Comparison of ENCODE assay signal across 10 mouse cellular contexts in the genomic region with DNA sequence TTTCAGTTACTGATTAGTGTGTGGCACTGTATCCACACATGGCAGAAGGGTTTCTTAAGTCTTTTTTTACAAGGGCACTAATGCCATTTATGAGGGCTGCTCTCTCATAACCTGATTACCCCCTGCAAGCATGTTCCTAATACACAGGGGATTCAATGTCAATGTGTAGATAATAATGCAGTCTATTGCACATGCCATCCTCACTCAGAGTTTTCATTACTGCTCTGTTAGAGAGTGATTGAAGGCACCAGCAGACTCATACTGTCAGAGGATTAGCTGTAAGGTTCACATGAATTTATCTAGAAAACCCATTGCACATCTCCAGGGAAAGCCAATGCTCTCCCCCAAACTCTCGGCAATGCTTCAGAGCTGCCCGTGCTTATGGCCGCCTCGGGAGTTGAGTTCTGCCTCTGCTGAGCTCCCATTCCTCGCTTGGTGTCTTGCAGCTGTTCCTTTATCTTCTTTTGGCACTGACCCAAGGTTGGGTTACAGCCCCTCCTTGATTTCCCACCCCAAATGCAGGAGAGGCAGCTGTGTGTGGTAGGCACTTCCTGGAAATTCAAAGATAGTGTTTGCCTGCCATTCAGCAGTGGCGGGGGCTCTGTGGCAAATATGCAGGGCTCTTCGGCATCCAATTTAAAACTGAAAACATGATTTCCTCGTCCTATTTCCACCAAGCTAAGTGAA. TPM values are rescaled to one million over a fixed set of nuclear protein-coding genes. Genes with fewer than 3 reads are reported as not detected.
A peak's percentile ranks its signal among the peaks of the same experiment; 100 is the strongest.
DNase-seq lines count a peak whose midpoint lies in the region; ATAC-seq and TF ChIP-seq lines count a peak whose summit lies in the region.
"Had no signal": no experiment of that assay in that cellular context is flagged by ENCODE, and none has a peak within 500 bp of the region (broad histone marks: within the 10 kb centered on the region; RNA-seq: fewer than 3 reads in every experiment).

No protein-coding gene starts in this region.

- no peaks in the 10 kb centered on the region for H3K9me3 ChIP-seq in heart, embryonic 12.5 days (replicated peaks)
- H3K9me3 ChIP-seq in CH12.LX (replicated peaks; ENCODE audit: low read length), result no peaks in the 10 kb centered on the region
- H3K9me3 ChIP-seq in forebrain, embryonic 15.5 days, result no peaks in the 10 kb centered on the region
- H3K9me3 ChIP-seq in liver, embryonic 12.5 days (replicated peaks), result no peaks in the 10 kb centered on the region

- TF ChIP-seq POLR2A in CH12.LX (IDR thresholded peaks at IDR 0.05; ENCODE audit: low read depth, low read length), result no peak

- TF ChIP-seq RAD21 in CH12.LX (IDR thresholded peaks at IDR 0.05; ENCODE audit: low read depth, low read length), result no peak

- no peaks in the 10 kb centered on the region for H3K27me3 ChIP-seq in heart, embryonic 12.5 days (replicated peaks)
- peaks cover 4% of the 10 kb centered on the region for H3K27me3 ChIP-seq in CH12.LX (replicated peaks)
- no peaks in the 10 kb centered on the region for H3K27me3 ChIP-seq in forebrain, embryonic 15.5 days
- H3K27me3 ChIP-seq in liver, embryonic 12.5 days (replicated peaks), result no peaks in the 10 kb centered on the region

- DNase-seq in heart, adult 8-10 months (ENCODE audit: low spot score), result no peak
- DNase-seq in CH12.LX (ENCODE audit: extremely low read depth), result no peak
- no peak for DNase-seq in adrenal gland, postnatal 4 days (ENCODE audit: low spot score in 2 of 2)
- no peak for DNase-seq in gastrocnemius, adult 2 months
- no peak for DNase-seq in gastrocnemius, postnatal 36 days
- DNase-seq: right cerebral cortex, postnatal 4 days had no signal

- peaks cover 6% of the 10 kb centered on the region; the same call in 1 of the 2 replicates for H3K4me1 ChIP-seq in heart, embryonic 12.5 days (replicated peaks)
- peaks cover 0 to 27% of the 10 kb centered on the region in 2 experiments; a peak in 3 of 4 replicates for H3K4me1 ChIP-seq in CH12.LX (ENCODE audit: control insufficient read depth in 1 of 2, insufficient read depth in 2 of 2)
- H3K4me1 ChIP-seq in forebrain, embryonic 15.5 days, result peaks cover 8% of the 10 kb centered on the region
- H3K4me1 ChIP-seq in liver, embryonic 12.5 days, result peaks cover 9% of the 10 kb centered on the region

- WGBS in heart, embryonic 12.5 days, result 26% methylated on average over 8 of the region's 8 CpGs
- WGBS in forebrain, embryonic 15.5 days, result 30% methylated on average over 8 of the region's 8 CpGs
- 12% methylated on average over 8 of the region's 8 CpGs for WGBS in liver, embryonic 12.5 days (ENCODE audit: insufficient replicate concordance)

- ATAC-seq in heart, embryonic 12.5 days (ENCODE audit: insufficient number of reproducible peaks, low FRiP score), result peak; percentile 22; the same call in 1 of the 2 replicates
- peak; percentile 85 for ATAC-seq in forebrain, embryonic 15.5 days (replicated peaks)
- peak; percentile 51; the same call in 1 of the 2 replicates for ATAC-seq in liver, embryonic 12.5 days
- ATAC-seq: CD4-positive, CD25-positive, alpha-beta regulatory T cell, adult 4 months had no signal

- no peak overlapping the region for H3K27ac ChIP-seq in heart, embryonic 12.5 days (ENCODE audit: poor library complexity, severe bottlenecking)
- H3K27ac ChIP-seq in CH12.LX (ENCODE audit: insufficient read depth, low read depth), result no peak overlapping the region
- peak overlapping the region; percentile 55 for H3K27ac ChIP-seq in forebrain, embryonic 15.5 days (replicated peaks)
- no peak overlapping the region for H3K27ac ChIP-seq in liver, embryonic 12.5 days
- H3K27ac ChIP-seq in gastrocnemius, adult 2 months, result no peak overlapping the region

- dilution Hi-C loops in CH12.LX (cut with MboI; ENCODE audit: extremely low pct_ligation_motif_present, extremely low pct_unique_long_range_greater_than_20kb, low sequenced_read_pairs), result no loop called here

- no peak overlapping the region for H3K4me3 ChIP-seq in heart, embryonic 12.5 days
- no peak overlapping the region for H3K4me3 ChIP-seq in CH12.LX (replicated peaks in 1 of 3; ENCODE audit: low read depth in 2 of 3, low read length in 2 of 3, poor library complexity in 1 of 3)
- no peak overlapping the region for H3K4me3 ChIP-seq in forebrain, embryonic 15.5 days
- no peak overlapping the region for H3K4me3 ChIP-seq in liver, embryonic 12.5 days
- H3K4me3 ChIP-seq in gastrocnemius, adult 2 months, result no peak overlapping the region

- no peaks in the 10 kb centered on the region for H3K79me2 ChIP-seq in CH12.LX (replicated peaks; ENCODE audit: control insufficient read depth, extremely low read depth, insufficient read depth, poor library complexity, severe bottlenecking)

- TF ChIP-seq EP300 in CH12.LX (IDR thresholded peaks at IDR 0.05; ENCODE audit: low read length), result no peak

- H3K4me2 ChIP-seq in heart, embryonic 12.5 days, result peak overlapping the region; percentile 44
- peak overlapping the region; percentile 32; the same call in 1 of the 2 replicates for H3K4me2 ChIP-seq in CH12.LX (ENCODE audit: insufficient read depth, low read depth, poor library complexity, severe bottlenecking)
- H3K4me2 ChIP-seq in forebrain, embryonic 15.5 days (replicated peaks), result 0 out of 2 replicates have a peak overlapping the region, but pooled peaks have one; percentile 5
- H3K4me2 ChIP-seq in liver, embryonic 12.5 days, result peak overlapping the region; percentile 55

- intact Hi-C loops in gastrocnemius, adult 2 months (cut with DNase I), result no loop called here
- intact Hi-C loops in gastrocnemius, postnatal 36 days (cut with DNase I), result no loop called here

- H3K9ac ChIP-seq in heart, embryonic 12.5 days, result no peak overlapping the region
- no peak overlapping the region for H3K9ac ChIP-seq in CH12.LX (ENCODE audit: insufficient read depth, low read depth)
- no peak overlapping the region for H3K9ac ChIP-seq in forebrain, embryonic 15.5 days (replicated peaks)
- H3K9ac ChIP-seq in liver, embryonic 12.5 days, result no peak overlapping the region

- TF ChIP-seq CTCF in CH12.LX (conservative IDR thresholded peaks at IDR 0.05 in 1 of 2, IDR thresholded peaks at IDR 0.05 in 1 of 2; ENCODE audit: low read depth in 2 of 2, low read length in 2 of 2), result no peak
- no peak for TF ChIP-seq CTCF in gastrocnemius, adult 2 months (IDR thresholded peaks at IDR 0.05)

- no peaks in the 10 kb centered on the region for H3K36me3 ChIP-seq in heart, embryonic 12.5 days
- no peaks in the 10 kb centered on the region for H3K36me3 ChIP-seq in CH12.LX (replicated peaks in 1 of 2; ENCODE audit: control insufficient read depth in 1 of 2, insufficient read depth in 1 of 2, low read length in 1 of 2)
- H3K36me3 ChIP-seq in forebrain, embryonic 15.5 days, result no peaks in the 10 kb centered on the region
- H3K36me3 ChIP-seq in liver, embryonic 12.5 days, result no peaks in the 10 kb centered on the region

- in situ Hi-C loops in CH12.LX (cut with MboI; ENCODE audit: low pct_ligation_motif_present, low pct_unique_long_range_greater_than_20kb, low sequenced_read_pairs), result no loop called here

TF ChIP-seq in CH12.LX, 34 proteins besides CTCF, POLR2A, EP300 and RAD21:
- TF ChIP-seq HCFC1 (IDR thresholded peaks at IDR 0.05; ENCODE audit: low read depth, low read length) (no peak), JUN (IDR thresholded peaks at IDR 0.05; ENCODE audit: insufficient read depth, low read depth, low read length) (no peak), USF2 (conservative IDR thresholded peaks at IDR 0.05; ENCODE audit: low read depth, low read length) (no peak)
TF ChIP-seq in CH12.LX: peak in this region for 0.

RNA-seq across cellular contexts. Expression of gene Rasal2, which starts 13.5 kb away (rescaled TPM):
- 20.4 and 21.9 TPM in 2 replicates for polyA plus RNA-seq in heart, embryonic 12.5 days (2016; fragmentation: Nextera tagmentation; extraction: Ambion mirVana)
- 10 to 100 TPM; 20.2 to 26.5 (median 21.6) TPM for total RNA-seq in heart, adult 8-10 months (2022)
- total RNA-seq in CH12.LX (2012; rRNA removed), result 1.4 and 1.7 TPM in 2 replicates
- total RNA-seq in CH12.LX (2014; rRNA removed), result 1.5 and 1.6 TPM in 2 replicates
- polyA plus RNA-seq in CH12.LX (2012; ENCODE audit: insufficient read length, low read depth), result 2.0 and 2.6 TPM in 2 replicates
- 36.6 and 37.8 TPM in 2 replicates for polyA plus RNA-seq in forebrain, embryonic 15.5 days (2015; fragmentation: Nextera tagmentation; extraction: Ambion mirVana)
- 3.4 and 3.8 TPM in 2 replicates for polyA plus RNA-seq in liver, embryonic 12.5 days (2016; fragmentation: Nextera tagmentation; extraction: Ambion mirVana)
- total RNA-seq in adrenal gland, postnatal 4 days (2021), result 10 to 100 TPM; 12.2 to 13.6 TPM
- 1 to 10 TPM; 6.4 to 7.4 TPM for total RNA-seq in gastrocnemius, adult 2 months (2021)
- total RNA-seq in gastrocnemius, postnatal 36 days (2021), result 1 to 10 TPM; 5.4 to 9.0 TPM
- polyA plus RNA-seq: CD4-positive, CD25-positive, alpha-beta regulatory T cell, adult 4 months had no signal

RNA-seq across cellular contexts. Expression of gene Cryzl2, which starts 32.5 kb away (rescaled TPM):
- polyA plus RNA-seq in heart, embryonic 12.5 days (2016; fragmentation: Nextera tagmentation; extraction: Ambion mirVana), result 28.4 and 29.7 TPM in 2 replicates
- total RNA-seq in heart, adult 8-10 months (2022), result 10 to 100 TPM in 3 of 4 experiments, 1 to 10 TPM in 1; 9.6 to 11.9 (median 10.7) TPM
- total RNA-seq in CH12.LX (2012; rRNA removed) (24.6 and 41.0 TPM in 2 replicates), CH12.LX (2014; rRNA removed) (23.6 and 25.0 TPM in 2 replicates)
- polyA plus RNA-seq in CH12.LX (2012; ENCODE audit: insufficient read length, low read depth), result 22.5 and 28.3 TPM in 2 replicates
- polyA plus RNA-seq in forebrain, embryonic 15.5 days (2015; fragmentation: Nextera tagmentation; extraction: Ambion mirVana), result 5.2 and 6.4 TPM in 2 replicates
- polyA plus RNA-seq in liver, embryonic 12.5 days (2016; fragmentation: Nextera tagmentation; extraction: Ambion mirVana), result 6.8 and 7.0 TPM in 2 replicates
- 10 to 100 TPM; 49.0 to 49.2 TPM for total RNA-seq in adrenal gland, postnatal 4 days (2021)
- under 1 TPM; 0.33 to 0.45 TPM for total RNA-seq in gastrocnemius, adult 2 months (2021)
- total RNA-seq in gastrocnemius, postnatal 36 days (2021), result under 1 TPM; 0.20 to 0.57 TPM

Comparison
In these comparisons a context has a peak if more than half of its experiments do, and no peak if none do; other contexts are left out.
1. ATAC-seq: peak in every context shown above with its lines; median percentile 85 in forebrain, embryonic 15.5 days; 51 in liver, embryonic 12.5 days; 22 in heart, embryonic 12.5 days.
2. H3K4me2 ChIP-seq: peak in every context shown above with its lines; median percentile 55 in liver, embryonic 12.5 days; 44 in heart, embryonic 12.5 days; 32 in CH12.LX; 5 in forebrain, embryonic 15.5 days.
3. RNA of gene Cryzl2, which starts 32.5 kb away (total RNA-seq): 49.0 to 49.2 TPM in adrenal gland, postnatal 4 days, 23.6 to 41.0 TPM in CH12.LX and 9.6 to 11.9 TPM in heart, adult 8-10 months; 0.20 to 0.57 TPM in gastrocnemius, postnatal 36 days and 0.33 to 0.45 TPM in gastrocnemius, adult 2 months; every median in the first group is over 4 times any median in the second.